In genomic region chr7:15963798-15964652, GRCm38 (mm10) we compare ENCODE assay signal across 1 mouse cellular context.
TF ChIP-seq lines count a peak whose summit lies in the region.

No protein-coding gene starts in this region.

TF ChIP-seq in MEL, 35 proteins besides CTCF, POLR2A, EP300 and RAD21 (continued from another document):
- TF ChIP-seq TCF12 (IDR thresholded peaks at IDR 0.05; ENCODE audit: low read depth, low read length) (no peak), E2F4 (IDR thresholded peaks at IDR 0.05; ENCODE audit: borderline replicate concordance, low read depth, low read length) (no peak), BHLHE40 (IDR thresholded peaks at IDR 0.05; ENCODE audit: borderline replicate concordance, low read depth, low read length) (no peak), GABPA (IDR thresholded peaks at IDR 0.05; ENCODE audit: low read depth, low read length) (no peak), TAL1 (IDR thresholded peaks at IDR 0.05; ENCODE audit: low read length) (no peak), MEF2A (IDR thresholded peaks at IDR 0.05; ENCODE audit: extremely low read depth, insufficient replicate concordance, low read depth, low read length, poor library complexity, severe bottlenecking) (no peak), ETS1 (IDR thresholded peaks at IDR 0.05; ENCODE audit: low read depth, low read length) (0 out of 2 replicates have a peak, but pooled peaks have one; percentile 7), KAT2A (conservative IDR thresholded peaks at IDR 0.05; ENCODE audit: low read depth, low read length) (no peak), NRF1 (IDR thresholded peaks at IDR 0.05; ENCODE audit: insufficient read depth, low read depth, low read length, poor library complexity, severe bottlenecking) (no peak), CHD1 (IDR thresholded peaks at IDR 0.05; ENCODE audit: low read depth, low read length) (no peak), CHD2 (IDR thresholded peaks at IDR 0.05; ENCODE audit: low read length) (no peak), MAX (IDR thresholded peaks at IDR 0.05; ENCODE audit: low read length) (no peak), USF2 (IDR thresholded peaks at IDR 0.05; ENCODE audit: borderline replicate concordance in 1 of 2, insufficient read depth in 1 of 2, low read depth in 1 of 2, low read length in 2 of 2) (no peak)
